Mouse (Mus musculus) heart, postnatal 0 days (tissue): ENCODE measurements around the gene Arrb2.

Experiments
- CTCF ChIP-seq: IDR thresholded peaks from 2 replicates; pipeline ENCODE4 v1.5.1; 2016; ENCODE audit warnings: antibody characterized with exemption, control low read depth, low read depth
- EP300 ChIP-seq: IDR thresholded peaks from 2 replicates; pipeline ENCODE4 v1.6.1; 2016; ENCODE audit warnings: antibody characterized with exemption, low read depth

- no peak for TF ChIP-seq EP300
- no peak for TF ChIP-seq CTCF
Measured at GRCm38 (mm10) chr11:70441882-70442281, 9.4 kb downstream of the Arrb2 start.
